Mouse (Mus musculus) layer of hippocampus, adult 9-10 months (tissue): ENCODE results near the gene Tmem198.

ENCODE experiments used
- DNase-seq: peaks from one replicate; pipeline ENCODE4 v3.0.0; 2022; ENCODE audit warnings: low spot score

The Tmem198 gene

DNA sequence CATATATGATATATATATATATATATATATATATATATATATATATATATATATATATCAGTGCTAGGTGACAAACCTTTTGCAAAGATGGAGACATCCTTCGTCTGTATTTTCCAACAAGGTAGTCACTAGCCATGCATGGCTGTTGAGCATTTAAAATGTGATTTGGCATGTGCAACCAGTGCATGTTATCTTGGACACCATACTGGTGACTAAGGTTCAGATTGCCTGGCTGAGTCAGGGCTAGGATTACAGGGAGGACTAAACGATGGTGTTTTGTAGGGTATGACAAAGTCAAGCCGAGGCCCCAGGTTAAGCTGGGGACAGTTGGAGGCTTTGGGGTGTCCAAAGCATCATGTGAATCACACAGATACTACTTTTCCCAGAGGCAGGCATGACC, 23.9 kb upstream of the Tmem198 start:
- no peak for DNase-seq

GRCm38 (mm10) chr1:75455948-75456347, 23.4 kb upstream of the Tmem198 start:
- DNase-seq, result no peak

- no peak for DNase-seq
Measured at GRCm38 (mm10) chr1:75456746-75457564, 22.4 kb upstream of the Tmem198 start.

- no peak for DNase-seq
Measured at GRCm38 (mm10) chr1:75457710-75458024, 21.7 kb upstream of the Tmem198 start.

- DNase-seq, result no peak
Measured at GRCm38 (mm10) chr1:75458025-75458788, 21.1 kb upstream of the Tmem198 start.

GRCm38 (mm10) chr1:75458789-75459684, 20.3 kb upstream of the Tmem198 start:
- no peak for DNase-seq

DNA sequence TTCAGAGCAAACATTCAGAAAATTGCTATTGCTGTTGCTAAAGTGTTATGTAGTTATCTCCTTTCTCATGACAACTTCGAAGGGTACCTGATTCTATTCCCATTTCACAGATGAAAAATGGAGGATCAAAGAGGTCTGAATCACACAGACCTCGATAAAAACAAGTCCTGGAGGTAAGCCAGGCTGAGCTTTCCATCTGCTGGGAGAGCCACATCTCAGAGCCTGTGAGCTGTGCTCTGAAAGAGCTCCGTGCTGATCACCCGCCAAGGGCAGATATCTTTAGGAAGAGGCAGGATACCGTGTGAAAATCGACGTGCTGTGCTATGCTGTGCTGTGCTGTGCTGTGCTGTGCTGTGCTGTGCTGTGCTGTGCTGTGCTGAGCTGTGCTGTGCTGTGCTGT, 19.0 kb upstream of the Tmem198 start:
- no peak for DNase-seq

- DNase-seq, result no peak
Measured at GRCm38 (mm10) chr1:75462636-75463035, 16.7 kb upstream of the Tmem198 start.

- DNase-seq, result no peak
Measured at GRCm38 (mm10) chr1:75463652-75464204, 15.6 kb upstream of the Tmem198 start.

DNA sequence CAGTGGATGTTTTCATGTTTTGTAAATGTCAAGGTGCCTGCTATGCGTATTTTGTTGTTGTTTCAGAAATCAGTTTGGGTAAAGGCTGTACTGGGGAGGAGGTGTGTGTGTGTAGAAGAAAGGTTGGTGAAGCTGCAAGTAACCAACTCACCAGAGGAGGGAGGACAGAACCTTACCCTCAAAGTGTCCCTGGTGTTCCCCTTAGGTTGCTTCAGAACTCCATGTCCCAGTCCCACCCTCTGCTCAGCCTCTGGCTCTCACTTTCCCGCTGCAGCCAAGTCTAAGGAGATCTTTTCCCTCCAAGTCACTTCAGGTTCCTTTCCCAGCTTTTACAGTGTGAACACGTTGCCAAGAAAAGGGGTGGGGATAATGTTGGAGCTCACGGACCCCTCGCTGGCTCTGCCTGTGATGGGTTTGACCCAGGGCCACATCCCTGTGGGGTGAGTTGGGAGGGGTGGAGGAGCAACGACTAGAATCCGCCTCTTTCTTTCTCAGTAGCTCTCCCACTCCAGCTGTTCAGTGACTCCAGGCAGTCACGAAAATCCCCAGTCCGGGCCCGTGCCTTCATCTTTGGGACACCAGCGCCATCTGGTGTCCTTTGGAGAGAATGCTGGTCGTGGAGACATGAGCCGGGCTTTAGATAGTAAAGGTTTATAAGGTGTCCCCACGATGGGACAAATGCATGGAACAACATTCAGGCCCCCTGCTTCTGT, 12.0 kb upstream of the Tmem198 start:
- peak; percentile 77 for DNase-seq

DNA sequence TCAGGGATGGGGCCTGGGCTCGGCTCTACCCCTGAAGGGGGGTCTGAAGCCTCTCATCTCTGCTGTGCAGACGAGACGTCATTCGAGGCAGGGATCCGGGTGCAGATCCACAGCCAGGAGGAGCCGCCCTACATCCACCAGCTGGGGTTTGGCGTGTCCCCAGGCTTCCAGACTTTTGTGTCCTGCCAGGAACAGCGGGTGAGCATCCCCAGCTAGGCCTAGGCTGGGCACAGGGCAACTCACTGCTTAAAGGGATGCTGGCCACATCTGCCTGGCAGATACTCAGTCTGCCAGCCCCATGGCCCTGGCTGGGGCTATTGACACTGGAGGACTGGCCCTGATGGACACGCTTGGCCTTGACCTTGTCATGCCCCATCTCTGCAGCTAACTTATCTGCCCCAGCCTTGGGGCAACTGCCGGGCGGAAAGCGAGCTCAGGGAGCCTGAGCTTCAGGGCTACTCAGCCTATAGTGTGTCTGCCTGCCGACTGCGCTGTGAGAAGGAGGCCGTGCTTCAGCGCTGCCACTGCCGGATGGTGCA, 10.0 kb upstream of the Tmem198 start:
- DNase-seq, result no peak

DNA sequence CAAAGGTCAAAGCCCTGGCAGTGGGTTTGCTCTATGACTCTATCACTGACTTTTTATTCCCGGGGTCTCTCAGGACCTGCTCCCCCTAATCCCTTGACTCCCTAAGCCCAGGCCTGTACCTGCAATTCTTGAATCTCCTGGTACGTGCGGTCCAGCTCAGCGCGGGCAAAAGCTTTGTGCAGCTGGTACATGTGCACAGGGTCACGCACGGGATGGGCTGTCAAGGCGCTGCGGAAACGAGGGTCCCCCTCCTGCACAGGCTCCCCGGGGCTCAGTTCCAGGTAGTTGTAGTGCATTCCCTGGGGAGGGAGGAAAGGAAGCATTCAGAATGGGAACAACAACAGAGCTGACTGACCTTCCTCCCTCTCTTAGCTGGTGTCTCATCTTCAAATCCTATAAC, 2.9 kb upstream of the Tmem198 start:
- no peak for DNase-seq

- DNase-seq, result no peak
Measured at GRCm38 (mm10) chr1:75477264-75477965, 1.9 kb upstream of the Tmem198 start.

DNA sequence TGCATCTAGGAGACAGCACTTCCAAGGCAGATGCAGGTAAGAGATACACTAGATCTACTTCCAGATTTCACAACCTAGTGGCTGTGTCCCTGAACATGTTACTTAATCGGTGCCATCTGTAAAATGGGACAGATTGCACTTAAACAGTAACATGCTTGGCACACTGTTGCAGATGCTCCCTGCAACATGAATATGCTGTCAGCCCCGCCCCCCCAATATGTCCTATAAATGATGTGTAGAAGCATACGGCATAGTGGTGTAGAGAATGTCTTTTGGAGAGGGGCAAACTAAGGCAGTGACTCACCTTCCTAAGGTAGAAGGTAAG, 1.4 kb upstream of the Tmem198 start:
- DNase-seq, result no peak

DNA sequence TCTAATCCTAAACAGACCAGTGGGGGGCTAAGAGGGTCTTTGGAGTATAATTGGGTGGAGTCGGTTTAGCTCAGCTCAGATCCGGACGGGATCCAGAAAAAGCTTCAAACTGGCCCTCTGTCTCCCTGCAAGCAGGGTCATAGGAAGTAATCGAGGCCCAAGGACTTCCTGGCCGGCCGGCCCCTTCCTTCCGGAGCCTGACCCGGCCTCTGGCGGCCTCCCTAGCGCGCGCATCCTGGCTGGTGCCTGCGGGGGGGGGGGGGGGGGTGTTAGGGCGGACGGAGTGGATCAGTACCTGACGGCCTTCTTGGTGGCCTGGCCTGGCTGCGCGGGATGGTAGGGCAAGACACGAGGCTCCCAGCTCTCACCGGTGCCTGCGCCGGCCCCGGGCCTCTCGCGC, 835 bp upstream of the Tmem198 start:
- no peak for DNase-seq

- DNase-seq, result no peak
Measured at GRCm38 (mm10) chr1:75479635-75479989, 280 bp downstream of the Tmem198 start.

GRCm38 (mm10) chr1:75480036-75480435, 704 bp downstream of the Tmem198 start:
- DNase-seq, result no peak

DNA sequence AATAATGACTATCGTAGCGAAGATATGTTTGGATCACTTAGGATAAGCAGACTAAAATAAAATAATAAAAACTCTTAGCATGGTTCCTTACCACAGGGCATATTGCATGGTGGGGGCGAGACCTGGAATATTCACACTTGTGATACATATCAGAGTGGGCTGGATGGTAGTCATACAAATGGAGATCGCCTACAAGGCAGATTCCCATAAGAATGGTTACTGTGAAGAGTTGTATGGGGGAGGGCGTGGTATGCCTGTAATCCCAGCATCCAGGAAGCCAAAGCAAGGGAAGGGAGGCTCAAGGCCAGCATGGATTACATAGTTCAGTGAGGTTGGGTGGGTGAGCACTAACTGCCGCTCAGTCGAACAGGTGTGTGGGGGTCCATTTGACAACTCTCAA, 1.4 kb downstream of the Tmem198 start:
- no peak for DNase-seq

DNA sequence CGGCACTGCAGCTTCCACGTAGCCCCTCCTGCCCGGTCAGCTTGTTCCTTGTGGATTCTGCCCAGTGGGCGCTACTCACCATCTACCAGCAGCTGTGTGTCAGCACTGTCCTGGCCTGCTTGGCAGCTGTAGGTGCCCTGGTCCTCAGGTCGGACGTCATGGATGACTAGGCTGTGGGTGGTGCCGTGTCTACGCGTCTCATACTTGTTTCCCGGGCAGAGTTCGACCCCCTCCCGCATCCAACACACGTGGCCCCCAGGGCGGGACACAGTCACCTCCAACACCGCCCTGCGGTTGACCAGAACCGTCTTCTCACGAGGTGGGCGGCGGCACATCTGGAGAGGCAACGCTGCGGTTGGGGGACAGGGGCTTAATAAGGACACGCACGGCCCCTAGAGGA, 7.2 kb downstream of the Tmem198 start:
- DNase-seq, result no peak

GRCm38 (mm10) chr1:75487040-75487404, 7.7 kb downstream of the Tmem198 start:
- no peak for DNase-seq
